Mouse (Mus musculus) lung, postnatal 0 days (tissue): ENCODE measurements at regions not wholly inside any gene's neighbourhood (a gene's known extent, or its start where the extent isn't known, plus 50 kb on each side); places are given as distances from the start of the nearest gene placed in this dataset.

ENCODE experiments used
- CTCF ChIP-seq: IDR thresholded peaks from 2 replicates; pipeline ENCODE4 v1.5.1; 2016; ENCODE audit warnings: antibody characterized with exemption, mild to moderate bottlenecking
- EP300 ChIP-seq: IDR thresholded peaks from 2 replicates; pipeline ENCODE4 v1.6.1; 2016; ENCODE audit warnings: antibody characterized with exemption, mild to moderate bottlenecking, control low read depth

DNA sequence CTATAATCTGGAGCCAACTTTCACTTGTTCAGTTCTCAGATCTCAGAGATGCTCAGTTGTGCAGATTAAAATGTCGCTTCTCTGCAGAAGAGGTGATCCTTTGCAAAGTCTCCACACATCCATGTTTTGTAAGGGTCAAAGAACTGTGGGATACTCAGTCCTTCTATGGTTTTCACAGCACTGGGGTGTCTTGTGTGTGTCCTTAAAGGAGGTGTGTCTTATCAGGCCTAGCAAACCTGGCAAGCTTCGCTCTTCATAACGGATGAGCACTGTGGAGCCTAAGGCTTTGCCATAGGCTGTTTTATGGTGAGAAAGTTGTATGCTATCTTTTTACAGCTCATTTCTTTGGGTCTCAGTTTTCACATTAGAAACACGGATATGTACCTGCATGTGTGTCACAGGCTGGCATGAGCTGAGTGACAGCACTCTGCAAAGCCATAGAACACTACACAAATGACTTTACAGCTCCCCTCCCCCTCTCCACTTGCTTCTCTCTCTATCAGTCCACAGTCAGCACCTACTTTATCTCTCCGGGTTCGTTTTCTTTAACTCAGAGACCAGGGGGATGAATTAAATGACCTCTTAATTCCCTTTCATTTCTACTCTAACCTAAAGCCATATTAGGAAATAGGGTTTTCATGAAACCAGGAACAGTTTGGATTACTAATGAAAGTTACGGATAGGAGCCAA is 49.8 kb upstream of the Picalm start:
- TF ChIP-seq EP300, result no peak
- TF ChIP-seq CTCF, result no peak
